Mouse (Mus musculus) heart, adult 18-20 months (tissue): Measurements from ENCODE around the gene Ppt1. TPM values are rescaled to one million over a fixed set of nuclear protein-coding genes. Genes with fewer than 3 reads are reported as not detected.
"Not testable (repeated sequence)": the region's sequence is repeated elsewhere in the genome, so short reads cannot be mapped to it uniquely, and the experiment has no call there.

ENCODE experiments used
- DNase-seq, 2 experiments: peaks; one replicate each; pipeline ENCODE4 v3.0.0; 2021 to 2022; ENCODE audit warnings: mixed read lengths in 1 of 2
- long read RNA-seq, 2 experiments: library from polyadenylated mRNA; stranded (forward); transcript quantifications; one replicate each; pipeline ENCODE4 v2.0.0; 2021
- total RNA-seq, 2 experiments: library from RNA; stranded (reverse); gene quantifications; 2 replicates each; pipeline ENCODE4 v1.2.3; 2021

The Ppt1 gene
- 10 to 100 TPM; 43.0 to 44.9 TPM for total RNA-seq
- long read RNA-seq, experiment 1, transcript Ppt1-201 (9 exons, 2,381 nt), result major isoform, 37 of 44 reads
- long read RNA-seq, experiment 1, partial matches to known transcripts, result 1 of 44 reads
- long read RNA-seq, experiment 1, other reads (novel, unspliced or antisense), result 5 of 44 reads
- long read RNA-seq, experiment 2, transcript Ppt1-201 (9 exons, 2,381 nt), result major isoform, 17 of 21 reads
- long read RNA-seq, experiment 2, partial matches to known transcripts, result 0 of 21 reads
- long read RNA-seq, experiment 2, other reads (novel, unspliced or antisense), result 4 of 21 reads

DNA sequence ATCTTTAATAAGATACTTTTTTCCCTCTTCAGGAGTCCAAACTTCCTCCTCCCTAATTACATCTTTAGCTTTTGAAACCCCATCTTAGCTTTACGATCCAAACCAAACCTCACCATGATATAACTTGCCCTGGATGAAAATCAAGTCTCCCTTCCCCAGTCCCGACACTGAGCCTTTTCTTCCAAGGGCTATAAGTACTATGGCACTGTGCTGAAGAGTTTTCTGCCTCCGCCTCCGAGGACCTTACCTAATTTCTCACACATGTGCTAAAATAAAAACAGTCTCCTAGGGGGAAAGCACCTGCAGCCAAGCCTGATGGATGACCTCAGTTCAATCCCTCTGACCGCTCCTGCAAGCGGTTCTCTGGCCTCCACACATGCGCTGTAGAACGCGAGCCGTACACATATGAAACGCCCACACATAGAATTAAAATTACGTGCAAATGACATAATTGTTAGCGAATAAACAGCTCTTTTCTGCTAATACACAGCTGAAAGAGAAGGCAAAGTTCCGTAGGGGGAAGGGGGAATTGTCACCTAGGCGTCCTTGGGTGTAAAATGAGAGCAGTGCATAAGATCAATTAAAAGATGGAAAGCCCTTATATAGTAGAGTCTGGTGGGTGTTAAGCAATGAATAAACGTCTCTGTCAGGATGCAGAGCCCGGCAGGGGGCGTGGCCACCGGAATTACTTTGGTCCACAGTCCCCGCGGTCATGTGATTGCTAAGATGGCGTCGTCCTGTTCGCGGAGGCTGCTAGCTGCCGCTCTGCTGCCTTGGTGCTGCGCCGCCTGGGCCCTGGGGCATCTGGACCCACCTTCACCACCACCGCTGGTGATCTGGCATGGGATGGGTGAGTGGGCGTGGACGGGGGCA is at the start of gene Ppt1:
Gene Ppt1 (plus strand): TSS at position 713 of the 873 bp plus-strand sequence.
- peak; percentile 89 to 92 for DNase-seq

DNA sequence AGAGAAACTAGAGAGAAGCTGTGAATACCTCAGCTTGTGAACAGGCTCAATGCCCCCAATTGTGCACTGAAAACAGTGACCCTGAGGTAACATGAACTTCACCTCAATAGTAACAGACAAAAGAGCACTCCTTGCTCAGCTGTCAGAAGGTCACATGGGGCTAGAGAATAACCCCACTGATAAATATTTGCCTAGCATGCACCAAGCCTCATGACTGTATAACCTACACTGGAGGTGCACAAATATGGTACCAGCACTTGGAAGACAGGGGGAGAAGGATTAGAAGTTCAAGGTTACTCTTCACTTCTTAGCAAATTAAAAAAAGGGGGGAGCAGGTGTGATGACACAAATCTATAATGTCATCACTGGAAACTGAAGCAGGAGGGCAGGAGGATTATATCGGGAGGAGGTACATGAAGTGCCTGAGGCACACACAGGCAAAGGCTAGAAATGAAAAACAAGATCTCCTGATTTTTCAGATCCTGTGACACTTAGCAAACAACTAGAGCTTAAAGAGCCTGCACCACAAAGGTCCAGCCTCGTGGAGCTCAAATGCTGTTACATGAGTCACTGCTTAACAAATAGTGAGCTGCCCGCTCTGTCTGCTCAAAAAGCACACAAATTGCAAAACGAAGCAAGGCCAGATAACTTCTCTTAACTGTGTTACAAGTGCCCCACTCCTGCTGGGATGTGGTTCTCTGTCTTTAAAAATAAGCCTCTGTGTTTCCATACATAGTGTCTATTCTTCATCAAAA is 46.5 kb upstream of the Ppt1 start:
- DNase-seq, result no peak

DNA sequence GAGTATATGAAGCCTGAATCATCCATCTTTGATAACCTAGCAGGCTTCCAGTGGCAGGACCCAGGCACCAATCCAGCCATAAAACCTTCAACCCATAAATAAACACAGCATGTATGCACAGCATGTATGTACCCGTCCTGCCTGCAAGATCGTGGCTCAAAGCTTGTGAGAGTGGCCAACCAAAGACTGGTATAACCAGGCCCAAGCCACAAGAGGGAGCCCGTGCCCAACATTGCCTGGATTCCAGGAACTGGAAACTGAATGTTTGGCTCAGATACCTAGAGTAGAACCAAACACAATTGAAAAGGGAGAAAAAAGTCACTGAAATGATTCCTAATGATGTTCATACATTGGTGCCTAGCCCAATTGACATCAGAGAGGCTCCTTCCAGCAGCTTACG is 27.9 kb upstream of the Ppt1 start:
- DNase-seq, result peak; percentile 60 to 87

DNA sequence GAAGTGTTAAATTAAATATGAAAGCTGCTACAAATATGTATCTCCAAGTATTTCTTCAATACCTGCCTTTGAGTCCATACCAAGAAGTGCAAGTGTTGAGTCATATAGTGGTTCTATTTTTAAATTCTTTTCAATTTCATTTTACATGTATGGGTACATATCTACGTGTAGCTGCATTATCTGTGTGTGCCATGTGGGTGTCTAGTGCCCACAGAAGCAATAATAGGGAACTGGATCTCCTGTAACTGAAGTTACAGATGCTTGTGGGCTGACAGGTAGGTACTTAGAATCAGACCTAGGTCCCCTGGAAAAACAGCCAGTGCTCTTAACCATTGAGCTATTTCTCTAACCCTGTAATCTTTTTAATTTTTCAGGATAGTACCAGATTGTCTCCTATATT is 24.9 kb upstream of the Ppt1 start:
- DNase-seq, result no peak

DNA sequence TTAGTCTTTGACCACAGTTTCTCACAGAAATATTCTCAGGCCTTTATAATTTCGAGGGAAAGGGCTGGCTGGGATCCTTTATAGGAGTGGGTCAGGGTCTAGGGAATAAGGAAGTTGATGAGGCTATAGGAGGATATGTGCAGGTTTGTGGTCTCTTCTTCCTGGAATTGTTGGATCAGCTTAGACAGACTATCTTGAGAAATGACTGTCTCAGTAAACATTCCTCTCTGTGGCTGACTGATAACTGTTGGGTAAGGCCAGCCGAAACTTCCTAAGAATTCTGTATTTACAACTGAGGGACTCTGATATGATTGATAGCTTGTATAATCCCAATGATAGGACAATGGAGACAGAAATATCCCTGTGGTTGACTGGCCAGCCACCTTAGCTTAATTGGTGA is 24.2 kb upstream of the Ppt1 start:
- no peak for DNase-seq

DNA sequence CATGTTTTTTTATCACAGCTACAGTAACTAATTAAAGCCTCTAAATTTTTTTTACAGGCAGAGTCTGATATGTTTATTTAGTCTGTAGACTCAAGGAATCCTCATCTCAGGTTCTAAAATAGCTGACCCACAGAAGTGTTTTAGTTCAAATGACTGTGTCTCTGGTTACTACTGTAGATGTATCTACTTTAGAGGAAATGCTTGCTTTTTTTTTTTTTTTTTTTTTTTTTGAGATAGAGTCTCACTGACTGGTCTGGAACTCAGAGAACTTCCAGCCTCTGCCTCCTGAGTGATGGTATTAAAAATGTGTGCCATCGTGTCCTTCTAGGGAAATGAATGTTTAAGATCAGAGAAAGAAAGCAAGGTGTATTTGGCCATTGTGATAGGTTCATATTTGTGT is 19.8 kb upstream of the Ppt1 start:
- DNase-seq, result no peak

DNA sequence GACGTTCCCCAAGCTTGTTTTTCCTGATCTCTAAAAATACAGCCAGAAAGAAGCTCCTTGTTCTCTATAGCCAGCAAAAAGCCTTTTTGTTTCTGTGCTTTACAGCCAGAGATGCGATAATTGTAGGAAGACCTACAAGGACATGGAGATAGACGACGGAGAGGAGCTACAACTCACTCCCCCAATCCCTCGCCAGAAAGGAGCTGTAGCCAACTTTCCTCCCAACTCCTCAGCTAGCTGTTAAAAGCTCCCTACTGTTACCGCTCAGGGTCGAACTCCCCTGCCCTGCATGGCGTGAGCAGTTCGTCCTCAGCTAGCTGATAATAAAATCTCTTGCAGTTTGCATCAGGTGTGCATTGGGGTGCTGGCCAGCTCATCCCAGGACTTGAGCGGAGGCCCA is 15.1 kb upstream of the Ppt1 start:
- not testable (repeated sequence) for DNase-seq

DNA sequence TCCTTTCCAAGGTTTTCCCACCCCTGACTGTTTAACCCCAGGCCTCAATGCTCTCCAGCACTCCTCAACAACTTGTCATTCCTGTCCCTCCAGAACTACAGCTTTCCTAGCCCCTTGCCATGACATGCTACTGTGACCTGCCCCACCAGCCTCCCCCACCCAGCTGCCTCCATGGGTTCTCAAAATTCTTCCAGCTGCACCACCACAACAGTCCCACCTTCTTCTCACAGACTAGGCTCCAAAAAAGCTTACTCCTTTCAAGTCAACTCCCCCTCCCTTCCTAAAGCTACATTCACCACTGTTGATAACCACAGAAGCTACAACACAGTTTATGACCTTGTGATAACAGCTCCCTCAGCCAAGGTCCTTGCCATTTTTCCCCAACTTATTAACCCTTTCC is 8.4 kb upstream of the Ppt1 start:
- DNase-seq, result no peak

DNA sequence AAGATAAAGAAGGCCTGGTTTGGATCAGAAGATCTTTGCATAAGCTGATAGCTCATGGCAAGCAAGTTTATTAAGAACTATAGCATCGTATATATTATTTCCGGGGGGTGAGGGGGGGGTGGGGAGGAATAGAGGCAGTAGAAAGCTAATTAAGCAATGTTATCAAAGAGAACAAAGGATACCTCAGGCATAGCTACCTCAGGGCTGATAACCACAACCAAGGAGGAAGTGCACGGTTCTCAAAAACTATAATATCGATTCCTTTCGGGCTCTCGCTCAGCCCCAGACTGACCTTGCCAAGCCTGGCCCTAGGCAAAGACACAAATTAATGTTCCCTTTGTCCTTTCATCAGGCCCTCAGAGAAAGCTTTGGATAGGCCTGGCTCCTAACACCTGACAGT is 6.7 kb upstream of the Ppt1 start:
- DNase-seq, result no peak

DNA sequence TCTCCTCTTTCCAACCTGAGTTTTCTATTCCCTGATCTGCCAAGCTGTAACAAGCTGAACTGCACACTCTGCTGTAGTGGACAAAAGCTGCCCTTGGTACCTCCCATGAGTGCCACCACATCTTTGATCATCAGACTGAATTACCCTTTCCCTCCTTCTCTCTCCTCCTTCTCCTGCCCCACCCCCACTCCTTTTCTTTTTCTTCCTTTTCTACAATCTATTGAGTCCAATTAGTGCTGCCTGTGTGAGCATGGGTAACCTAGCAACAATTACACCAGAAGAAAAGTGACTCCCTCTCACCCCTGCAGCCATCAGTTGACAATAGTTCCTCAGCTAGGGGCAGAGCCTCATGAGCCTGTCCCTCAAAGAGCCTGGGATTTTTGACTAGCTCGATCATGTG is 4.2 kb upstream of the Ppt1 start:
- no peak for DNase-seq

DNA sequence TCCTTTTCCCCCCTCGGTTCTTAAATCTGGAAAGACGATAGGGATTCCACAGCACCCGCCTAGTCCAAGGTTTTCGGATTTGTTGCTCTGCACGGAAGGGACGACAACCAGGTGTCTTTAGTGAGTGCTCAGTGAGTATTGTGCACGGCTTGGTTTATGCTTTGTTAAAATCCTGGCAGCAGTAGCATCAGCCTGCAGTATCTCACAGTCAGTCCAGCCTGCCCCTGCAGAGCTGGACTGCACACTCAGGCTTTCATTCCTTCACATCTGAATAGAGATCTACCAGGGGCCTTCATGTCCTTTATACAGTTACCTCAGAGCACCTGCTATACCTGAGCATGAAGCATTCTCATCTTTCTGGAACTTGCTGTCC is 347 bp downstream of the Ppt1 start:
- DNase-seq, result no peak

DNA sequence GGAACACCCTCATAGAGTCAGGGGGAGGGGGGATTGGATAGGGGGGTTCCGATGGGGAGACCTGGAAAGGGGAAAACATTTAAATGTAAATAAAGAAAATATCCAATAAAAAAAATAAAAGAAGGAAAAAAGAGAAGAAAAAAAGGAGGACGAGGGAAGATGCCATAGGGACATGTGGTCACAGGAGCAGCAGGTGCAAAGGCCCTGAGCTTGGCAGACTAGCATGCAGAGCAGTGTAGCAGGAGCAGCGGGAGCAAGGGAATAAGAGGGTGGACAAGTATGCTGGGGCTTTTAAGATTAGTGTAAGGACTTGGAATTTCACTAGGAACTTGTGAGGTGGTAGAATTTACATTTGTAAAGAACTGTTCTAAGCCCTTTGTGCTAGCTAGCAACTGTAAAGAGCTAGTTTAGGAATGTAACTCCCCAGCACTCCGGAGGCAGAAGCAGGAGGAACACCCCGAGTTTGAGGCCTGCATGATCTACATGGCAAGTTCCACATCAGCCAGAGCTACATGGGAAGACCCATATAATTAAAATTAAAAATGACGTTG is 1.2 kb downstream of the Ppt1 start:
- no peak for DNase-seq

DNA sequence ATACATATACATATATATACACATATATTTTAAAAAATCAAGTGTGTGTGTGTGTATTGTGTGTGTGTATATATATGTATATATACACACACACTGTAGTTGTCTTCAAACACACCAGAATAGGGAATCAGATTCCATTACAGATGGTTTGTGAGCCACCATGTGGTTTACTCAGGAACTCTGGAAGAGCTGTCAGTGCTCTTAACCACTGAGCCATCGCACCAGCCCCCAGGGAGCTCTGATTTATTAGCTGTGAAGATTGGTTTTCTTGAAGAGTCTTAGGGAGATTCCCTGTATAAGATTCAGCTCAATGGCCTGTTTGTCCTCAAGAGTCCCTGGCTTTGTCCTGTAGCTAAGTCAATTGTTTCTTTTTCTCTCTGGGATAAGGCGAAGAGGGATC is 2.0 kb downstream of the Ppt1 start:
- no peak for DNase-seq

DNA sequence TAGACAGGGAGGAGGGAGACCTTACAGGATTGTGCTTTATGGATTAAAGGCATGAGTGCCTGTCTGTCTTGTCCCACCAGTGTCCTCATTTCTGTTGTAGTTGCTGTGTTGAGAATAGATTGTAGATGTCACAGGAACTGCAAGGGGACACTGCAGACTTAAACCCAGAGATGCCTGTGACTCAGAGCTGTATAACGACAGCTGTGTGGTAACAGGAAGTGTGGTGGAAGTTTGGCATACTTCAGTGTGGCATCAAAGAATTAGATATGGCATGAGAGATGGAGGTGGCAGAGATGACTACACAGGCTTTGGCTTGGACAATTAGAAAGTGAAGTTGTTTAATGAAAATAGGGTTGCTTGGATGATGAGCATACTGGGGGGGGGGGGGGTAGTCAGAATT is 2.4 kb downstream of the Ppt1 start:
- no peak for DNase-seq

DNA sequence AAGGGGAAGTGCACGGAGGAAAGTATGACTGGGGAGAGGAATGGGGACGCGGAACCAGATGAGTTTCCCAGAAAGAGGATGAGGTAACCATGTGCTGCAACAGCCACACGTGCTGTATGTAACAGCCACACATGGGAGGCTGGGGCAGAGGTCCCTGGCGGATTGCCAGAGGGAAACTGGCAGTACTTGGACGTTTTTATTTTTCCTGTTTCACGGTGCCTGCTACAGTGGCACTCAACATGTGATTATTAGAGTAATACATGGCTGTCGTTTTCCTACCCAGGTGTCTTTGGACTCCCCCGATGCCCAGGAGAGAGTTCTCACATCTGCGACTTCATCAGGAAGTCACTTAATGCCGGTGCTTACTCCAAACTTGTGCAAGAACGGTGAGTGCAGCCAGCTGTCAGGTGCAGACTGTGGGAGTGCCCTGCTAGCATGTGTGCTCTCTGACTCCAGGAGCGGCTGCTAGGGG is 12.1 kb downstream of the Ppt1 start:
- peak; percentile 39 to 63 for DNase-seq

DNA sequence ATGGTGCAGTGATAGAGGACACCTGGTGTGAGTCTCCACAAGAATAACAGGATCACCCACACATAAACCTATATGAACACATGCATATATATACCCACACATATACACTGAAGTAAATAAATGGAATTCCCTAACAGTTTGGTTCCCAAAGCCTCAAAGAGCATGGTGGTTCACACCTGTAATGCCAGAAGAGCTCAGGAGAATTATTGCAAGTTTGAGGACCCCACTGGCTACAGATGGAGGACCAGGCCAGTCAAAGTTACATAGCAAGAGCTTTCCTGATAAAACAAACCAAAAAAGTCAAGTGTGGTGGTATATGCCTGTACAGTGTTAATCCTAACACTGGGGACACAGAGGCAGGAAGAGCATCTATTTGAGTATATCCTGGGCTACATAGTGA is 15.5 kb downstream of the Ppt1 start:
- DNase-seq, result no peak

DNA sequence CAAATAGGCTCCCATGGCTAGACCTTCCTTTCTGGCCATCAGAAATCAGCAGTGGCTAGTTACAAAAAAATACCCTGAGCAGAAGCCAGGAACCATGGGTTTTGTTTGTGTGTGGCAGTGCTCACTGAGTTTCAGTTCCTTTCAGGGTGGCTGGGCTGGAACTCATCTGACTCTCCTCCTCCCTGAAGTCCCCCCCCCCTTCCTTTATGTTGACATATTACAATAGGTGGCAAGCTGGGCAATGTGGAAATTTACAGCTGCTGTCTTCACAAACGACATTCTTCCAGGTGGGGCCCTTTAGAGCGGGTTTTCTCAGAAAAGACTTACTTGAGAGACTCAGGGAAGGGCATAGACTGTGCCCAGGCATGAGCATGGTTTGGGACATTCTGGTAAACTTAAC is 17.6 kb downstream of the Ppt1 start:
- peak in 1 of 2 experiments; percentile 45 for DNase-seq

DNA sequence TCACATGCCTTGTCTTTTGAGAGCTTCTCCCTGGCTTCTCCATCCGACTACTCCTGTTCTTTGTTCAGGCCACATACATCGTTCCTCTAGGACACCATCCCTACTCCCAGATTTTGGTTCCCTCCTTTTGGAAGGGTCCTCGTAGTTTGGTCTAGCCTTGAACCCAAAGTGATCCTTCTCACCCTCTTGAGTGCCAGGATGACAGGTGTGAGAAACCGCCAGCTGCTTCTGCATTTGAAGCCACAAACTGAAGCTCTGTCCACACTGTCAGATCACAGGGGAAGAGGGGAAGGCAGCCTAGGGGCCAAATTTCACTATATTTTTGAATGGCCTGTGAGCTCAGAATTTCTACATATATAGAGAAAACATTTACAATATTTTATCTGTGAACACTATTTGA is 18.7 kb downstream of the Ppt1 start:
- DNase-seq, result no peak

DNA sequence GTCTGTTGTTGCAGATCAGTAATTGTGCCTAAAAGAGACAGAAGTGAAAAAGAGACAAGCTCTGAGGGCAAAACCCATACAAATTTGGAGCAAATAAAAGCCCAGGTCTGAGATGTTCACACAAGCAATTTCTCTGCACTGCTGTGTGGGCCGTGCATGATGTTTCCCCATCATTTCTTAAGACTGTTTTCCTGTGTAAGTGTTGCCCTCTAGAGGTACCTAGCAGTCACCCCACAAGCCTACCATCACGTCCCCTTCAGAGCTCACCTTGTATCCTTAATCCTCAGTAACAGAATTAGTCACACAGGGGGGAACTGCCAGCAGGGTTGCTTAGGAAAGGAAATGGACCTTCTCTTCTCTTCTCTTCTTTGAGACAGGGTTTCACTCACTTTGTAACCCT is 21.9 kb downstream of the Ppt1 start:
- no peak for DNase-seq

DNA sequence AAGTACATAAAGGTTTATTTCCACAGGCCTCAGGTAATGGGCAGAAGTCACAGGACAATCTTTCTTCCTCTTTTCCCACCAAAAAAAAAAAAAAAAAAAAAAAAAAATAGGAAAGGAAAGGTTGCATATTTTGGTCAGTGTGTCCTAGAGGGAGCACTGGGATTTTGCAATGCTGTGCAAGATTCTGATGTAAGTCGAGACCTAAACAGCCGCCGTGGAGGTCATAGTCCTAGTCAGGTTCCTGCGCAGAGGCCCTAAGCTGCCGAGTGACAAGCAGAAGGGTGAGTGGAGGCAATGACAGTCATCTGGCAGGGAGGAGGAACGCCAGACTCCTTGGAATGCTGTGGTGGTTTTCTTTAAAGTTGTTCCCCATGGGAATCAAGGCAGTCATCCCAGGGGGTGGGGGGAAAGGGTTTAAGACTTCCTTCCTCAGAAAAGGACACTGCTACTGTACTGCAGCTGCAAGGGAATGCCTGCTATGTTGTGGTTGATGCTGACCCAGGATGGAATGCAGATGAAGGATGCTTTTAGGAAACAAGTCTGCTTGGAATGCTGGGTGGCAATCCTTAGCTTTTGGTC is 23.1 kb downstream of the Ppt1 start:
- peak in 1 of 2 experiments; percentile 24 for DNase-seq

DNA sequence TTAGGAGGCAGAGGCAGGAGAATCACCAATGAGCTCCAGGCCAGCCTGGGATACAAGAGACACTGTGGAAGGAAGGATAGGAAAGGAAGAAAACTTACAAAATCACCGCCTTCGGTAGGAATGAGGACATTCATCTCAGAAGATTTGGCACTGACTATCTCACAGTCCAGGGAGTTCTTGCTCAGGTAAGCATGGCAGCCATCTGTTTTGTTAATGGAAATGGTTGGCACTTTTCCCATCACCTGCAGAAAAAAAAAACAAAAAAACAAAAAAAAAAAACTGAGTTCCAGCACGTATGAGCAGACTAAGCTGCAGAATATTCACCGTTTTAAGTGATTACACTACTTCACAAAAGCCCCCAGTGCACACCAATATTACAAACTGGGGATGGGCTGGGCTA is 25.8 kb downstream of the Ppt1 start:
- no peak for DNase-seq

DNA sequence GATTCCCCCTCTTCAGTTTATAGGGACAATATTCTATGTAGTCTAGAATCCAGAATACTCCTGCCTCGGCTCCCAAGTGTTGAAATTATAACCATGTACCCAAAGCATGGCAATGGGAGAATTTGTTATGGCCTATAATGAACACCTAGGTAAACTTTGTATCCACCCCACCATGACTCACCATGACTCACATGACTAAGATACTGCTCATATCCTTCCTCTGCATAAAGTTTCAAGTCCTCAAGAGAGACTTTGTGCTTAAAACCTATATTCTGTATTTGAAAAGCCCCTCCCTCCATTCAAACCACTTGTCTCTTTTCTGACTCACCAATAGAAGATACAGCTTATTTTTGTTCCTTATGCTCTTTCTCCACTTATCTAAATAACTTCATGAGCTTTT is 32.0 kb downstream of the Ppt1 start:
- DNase-seq, result no peak
